Mouse (Mus musculus) lung, adult 10 weeks (tissue): Measurements from ENCODE around the gene Olfr374. TPM values are rescaled to one million over a fixed set of nuclear protein-coding genes. Genes with fewer than 3 reads are reported as not detected.

Experiments
- polyA plus RNA-seq: library from polyadenylated mRNA; stranded (reverse); fragments of 350-450 nt; fragmentation: Illumina TruSeq; extraction: RNeasy Lipid Tissue Mini Kit (QIAGEN cat#74804); gene quantifications from one replicate; pipeline ENCODE4 v1.2.3, GENCODE M21; 2014; ENCODE audit warnings: low read depth, low replicate concordance; ENCODE audit not compliant: insufficient read depth

Gene Olfr374
- not detected for polyA plus RNA-seq

DNA sequence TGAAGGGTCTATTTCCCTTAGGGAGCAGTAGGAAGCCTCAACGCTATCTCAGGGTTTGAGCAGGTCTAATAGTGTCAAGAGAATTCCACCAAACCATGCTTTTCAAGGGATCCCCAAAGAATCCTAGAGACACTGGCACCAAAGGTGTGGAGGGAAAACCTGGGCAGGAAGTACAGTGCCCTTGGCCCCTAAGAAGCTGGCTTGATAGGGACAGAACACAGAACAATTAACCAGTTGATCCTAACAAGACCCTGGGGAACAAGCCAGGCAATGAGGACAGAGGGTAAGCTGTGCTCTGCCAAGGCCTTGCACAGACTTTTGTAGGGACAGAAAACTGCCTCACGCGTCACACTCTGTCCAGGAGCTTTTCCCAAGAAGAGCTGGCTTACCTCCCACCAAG lies at the start of gene Olfr374:
TSS of gene Olfr374 (plus strand) at position 301 of the 400 bp plus-strand sequence.

DNA sequence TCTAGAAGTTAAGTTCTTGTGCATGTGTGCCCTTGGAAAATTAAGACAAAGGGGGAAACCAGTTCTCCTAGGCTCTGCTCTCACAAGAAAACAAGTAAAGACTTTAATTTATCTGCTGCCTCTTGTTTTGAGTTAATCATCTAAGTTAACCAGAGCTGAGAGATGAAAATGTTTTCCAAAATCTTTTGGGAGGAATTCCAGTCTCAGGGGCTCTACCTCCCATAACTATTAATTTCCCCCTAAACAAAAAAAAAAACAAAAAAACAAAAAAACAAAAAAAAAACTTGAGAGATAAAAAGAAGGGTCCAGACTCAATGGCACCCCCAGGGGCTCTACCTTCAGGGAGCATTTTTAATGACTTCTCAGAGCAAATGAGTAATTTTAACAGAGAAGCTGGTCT lies 24.0 kb upstream of the Olfr374 start, which contains the start of gene Olfr373:
TSS of gene Olfr373 (plus strand) at position 301 of the 400 bp plus-strand sequence.

GRCm38 (mm10) chr8:72134756-72135445 lies 28.1 kb downstream of the Olfr374 start, which contains the start of gene Tpm4:
TSS of gene Tpm4 (plus strand) at chr8:72134975.

GRCm38 (mm10) chr8:72160707-72161697 lies 54.2 kb downstream of the Olfr374 start, which contains the start of gene Rab8a:
TSS of gene Rab8a (plus strand) at chr8:72161200.

Other genes starting within 250 kb of the Olfr374 start
- 2.6 TPM for gene Zfp709, start 225.0 kb upstream of the Olfr374 start, polyA plus RNA-seq
- 1.8 TPM for gene Zfp882, start 198.4 kb upstream of the Olfr374 start, polyA plus RNA-seq
- 12.6 TPM for gene Zfp617, start 198.4 kb upstream of the Olfr374 start, polyA plus RNA-seq
- gene Zfp961, start 156.0 kb upstream of the Olfr374 start, polyA plus RNA-seq = 8.9 TPM
- 12.6 TPM for gene Cyp4f18, start 97.4 kb upstream of the Olfr374 start, polyA plus RNA-seq
- not detected for gene Olfr372, start 65.8 kb upstream of the Olfr374 start, polyA plus RNA-seq
- not detected for gene Olfr373, start 23.9 kb upstream of the Olfr374 start, polyA plus RNA-seq
- gene Tpm4, start 27.9 kb downstream of the Olfr374 start, polyA plus RNA-seq = 317 TPM
- gene Rab8a, start 54.2 kb downstream of the Olfr374 start, polyA plus RNA-seq = 39.2 TPM
- 1.3 TPM for gene Hsh2d, start 82.6 kb downstream of the Olfr374 start, polyA plus RNA-seq
- gene Cib3, start 105.8 kb downstream of the Olfr374 start, polyA plus RNA-seq = 0.62 TPM
- gene Gm11034, start 106.6 kb downstream of the Olfr374 start, polyA plus RNA-seq = not detected
- gene Fam32a, start 112.7 kb downstream of the Olfr374 start, polyA plus RNA-seq = 64.0 TPM
- 29.5 TPM for gene Ap1m1, start 133.0 kb downstream of the Olfr374 start, polyA plus RNA-seq
- 2.8 TPM for gene Gm10282, start 198.2 kb downstream of the Olfr374 start, polyA plus RNA-seq
- gene Klf2, start 212.0 kb downstream of the Olfr374 start, polyA plus RNA-seq = 209 TPM